ENCODE assay signal across 14 mouse cellular contexts in the genomic region with DNA sequence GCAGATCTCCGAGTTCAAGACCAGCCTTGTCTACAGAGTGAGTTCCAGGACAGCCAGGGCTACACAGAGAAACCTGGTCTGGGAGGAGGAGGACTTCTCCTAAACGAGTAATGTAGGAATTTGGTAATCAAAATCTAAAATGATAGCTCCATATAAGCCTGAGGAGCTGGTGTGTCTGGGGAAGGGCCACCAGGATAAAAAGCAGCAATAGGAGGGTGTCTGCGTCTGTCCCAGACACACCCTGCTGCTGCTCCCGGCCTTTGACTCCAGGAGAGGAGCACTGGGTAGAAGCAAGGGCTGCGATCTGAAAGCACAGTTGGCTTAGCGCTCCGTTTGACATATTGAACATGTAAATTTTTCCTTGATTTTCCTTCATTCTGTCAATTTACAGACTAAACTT. TPM values are rescaled to one million over a fixed set of nuclear protein-coding genes. Genes with fewer than 3 reads are reported as not detected.
DNase-seq lines count a peak whose midpoint lies in the region; ATAC-seq and TF ChIP-seq lines count a peak whose summit lies in the region.
"Had no signal": no experiment of that assay in that cellular context is flagged by ENCODE, and none has a peak within 500 bp of the region (broad histone marks: within the 10 kb centered on the region; RNA-seq: fewer than 3 reads in every experiment).

No protein-coding gene starts in this region.

- no peak overlapping the region for H3K9ac ChIP-seq in hindbrain, embryonic 13.5 days
- H3K9ac ChIP-seq in hindbrain, embryonic 14.5 days, result no peak overlapping the region
- H3K9ac ChIP-seq in lung, embryonic 14.5 days, result no peak overlapping the region
- no peak overlapping the region for H3K9ac ChIP-seq in intestine, embryonic 15.5 days
- H3K9ac ChIP-seq: embryonic facial prominence, embryonic 13.5 days had no signal

- 85% methylated on average over 7 of the region's 7 CpGs for WGBS in hindbrain, embryonic 13.5 days
- WGBS in hindbrain, embryonic 14.5 days, result 84% methylated on average over 7 of the region's 7 CpGs
- WGBS in lung, embryonic 14.5 days, result 66% methylated on average over 7 of the region's 7 CpGs
- 51% methylated on average over 7 of the region's 7 CpGs for WGBS in intestine, embryonic 15.5 days
- WGBS in macrophage (ENCODE audit: missing documents), result 76% methylated on average over 7 of the region's 7 CpGs

- H3K9me3 ChIP-seq in hindbrain, embryonic 13.5 days, result no peaks in the 10 kb centered on the region
- H3K9me3 ChIP-seq in hindbrain, embryonic 14.5 days (ENCODE audit: control insufficient read depth, low read length), result no peaks in the 10 kb centered on the region
- H3K9me3 ChIP-seq in lung, embryonic 14.5 days (ENCODE audit: low read depth, low read length), result no peaks in the 10 kb centered on the region
- H3K9me3 ChIP-seq in intestine, embryonic 15.5 days, result no peaks in the 10 kb centered on the region
- H3K9me3 ChIP-seq: embryonic facial prominence, embryonic 13.5 days had no signal

- H3K27ac ChIP-seq in hindbrain, embryonic 13.5 days, result 0 out of 2 replicates have a peak overlapping the region, but pooled peaks have one; percentile 85
- H3K27ac ChIP-seq in hindbrain, embryonic 14.5 days, result no peak overlapping the region
- 0 out of 2 replicates have a peak overlapping the region, but pooled peaks have one; percentile 20 for H3K27ac ChIP-seq in lung, embryonic 14.5 days (ENCODE audit: low read depth)
- peak overlapping the region; percentile 49; the same call in 1 of the 2 replicates for H3K27ac ChIP-seq in intestine, embryonic 15.5 days
- peak overlapping the region; percentile 100 for H3K27ac ChIP-seq in macrophage
- H3K27ac ChIP-seq: embryonic facial prominence, embryonic 13.5 days had no signal

- H3K36me3 ChIP-seq in hindbrain, embryonic 13.5 days, result peaks cover 7% of the 10 kb centered on the region
- 0 out of 2 replicates have a peak, but pooled peaks cover 10% of the 10 kb centered on the region for H3K36me3 ChIP-seq in hindbrain, embryonic 14.5 days (replicated peaks; ENCODE audit: control insufficient read depth, insufficient read depth)
- H3K36me3 ChIP-seq in lung, embryonic 14.5 days (ENCODE audit: insufficient read depth), result peaks cover 34% of the 10 kb centered on the region
- H3K36me3 ChIP-seq in intestine, embryonic 15.5 days, result peaks cover 17% of the 10 kb centered on the region
- H3K36me3 ChIP-seq in macrophage (ENCODE audit: inconsistent target), result peaks cover 35% of the 10 kb centered on the region; the same call in 1 of the 2 replicates

- no peak for TF ChIP-seq CTCF in lung, embryonic 14.5 days (IDR thresholded peaks at IDR 0.05; ENCODE audit: low read depth)

- peaks cover 95% of the 10 kb centered on the region for H3K79me2 ChIP-seq in macrophage (ENCODE audit: inconsistent target)

- no peak for ATAC-seq in hindbrain, embryonic 13.5 days (ENCODE audit: low FRiP score)
- no peak for ATAC-seq in hindbrain, embryonic 14.5 days (ENCODE audit: low FRiP score)
- ATAC-seq in lung, embryonic 14.5 days (ENCODE audit: insufficient read depth), result no peak
- peak; percentile 75 for ATAC-seq in intestine, embryonic 15.5 days

- H3K4me3 ChIP-seq in hindbrain, embryonic 13.5 days, result no peak overlapping the region
- no peak overlapping the region for H3K4me3 ChIP-seq in hindbrain, embryonic 14.5 days (replicated peaks; ENCODE audit: low read length)
- no peak overlapping the region for H3K4me3 ChIP-seq in lung, embryonic 14.5 days (ENCODE audit: low read depth, low read length)
- H3K4me3 ChIP-seq in intestine, embryonic 15.5 days (replicated peaks), result no peak overlapping the region
- no peak overlapping the region for H3K4me3 ChIP-seq in macrophage (ENCODE audit: inconsistent target)
- H3K4me3 ChIP-seq: embryonic facial prominence, embryonic 13.5 days had no signal

- no peaks in the 10 kb centered on the region for H3K27me3 ChIP-seq in hindbrain, embryonic 13.5 days
- no peaks in the 10 kb centered on the region for H3K27me3 ChIP-seq in hindbrain, embryonic 14.5 days (ENCODE audit: control insufficient read depth, insufficient read depth, low read length)
- no peaks in the 10 kb centered on the region for H3K27me3 ChIP-seq in lung, embryonic 14.5 days (ENCODE audit: insufficient read depth, low read length)
- no peaks in the 10 kb centered on the region for H3K27me3 ChIP-seq in intestine, embryonic 15.5 days (replicated peaks)
- H3K27me3 ChIP-seq: embryonic facial prominence, embryonic 13.5 days had no signal

- DNase-seq in hindbrain, embryonic 14.5 days (ENCODE audit: low spot score), result no peak
- no peak for DNase-seq in lung, embryonic 14.5 days
- DNase-seq in lung, postnatal 36 days, result no peak
- no peak for DNase-seq in cerebellum, adult 9-11 months
- DNase-seq: cerebellum, postnatal 14 days; heart, adult 11 months; kidney, postnatal 4 days; spleen, adult 18-20 months; thymus, postnatal 4 days had no signal

- peaks cover 42% of the 10 kb centered on the region for H3K4me1 ChIP-seq in hindbrain, embryonic 13.5 days (replicated peaks)
- H3K4me1 ChIP-seq in hindbrain, embryonic 14.5 days (replicated peaks; ENCODE audit: control insufficient read depth, insufficient read depth, low read length), result peaks cover 22% of the 10 kb centered on the region
- peaks cover 6% of the 10 kb centered on the region for H3K4me1 ChIP-seq in lung, embryonic 14.5 days (ENCODE audit: insufficient read depth)
- peaks cover 41% of the 10 kb centered on the region for H3K4me1 ChIP-seq in intestine, embryonic 15.5 days (replicated peaks)

- H3K4me2 ChIP-seq in hindbrain, embryonic 13.5 days, result no peak overlapping the region
- no peak overlapping the region for H3K4me2 ChIP-seq in hindbrain, embryonic 14.5 days (replicated peaks)
- H3K4me2 ChIP-seq in lung, embryonic 14.5 days, result no peak overlapping the region
- no peak overlapping the region; the same call in 1 of the 2 replicates for H3K4me2 ChIP-seq in intestine, embryonic 15.5 days (replicated peaks)
- H3K4me2 ChIP-seq: embryonic facial prominence, embryonic 13.5 days had no signal

RNA-seq across cellular contexts. Expression of a gene that starts 36.7 kb away (rescaled TPM):
- polyA plus RNA-seq in hindbrain, embryonic 13.5 days (2015; fragmentation: Nextera tagmentation; extraction: Ambion mirVana), result 0.78 and 2.5 TPM in 2 replicates
- polyA plus RNA-seq in hindbrain, embryonic 14.5 days (2014; fragmentation: Nextera tagmentation; extraction: Ambion mirVana), result 2.2 TPM in 2 replicates
- 5.0 and 7.4 TPM in 2 replicates for polyA plus RNA-seq in lung, embryonic 14.5 days (2014; fragmentation: Nextera tagmentation; extraction: Ambion mirVana)
- polyA plus RNA-seq in intestine, embryonic 15.5 days (2015; fragmentation: Nextera tagmentation; extraction: Ambion mirVana), result 2.7 and 2.8 TPM in 2 replicates
- total RNA-seq in macrophage (2018; cell fraction: chromatin; rRNA removed), result not detected
- total RNA-seq in macrophage (2018; cell fraction: cytosol; rRNA removed), result not detected
- 1 to 10 TPM in 1 of 26 experiments, under 1 TPM in 2, not detected in 23; 0.85 to 3.4 (median 0.88) TPM for total RNA-seq in macrophage (2018; cell fraction: nucleus; rRNA removed)
- not detected in 3 replicates for polyA plus RNA-seq in macrophage (2018)
- total RNA-seq: megakaryocyte, adult 5-6 weeks had no signal

RNA-seq across cellular contexts. Expression of a gene that starts 37.1 kb away (rescaled TPM):
- polyA plus RNA-seq in hindbrain, embryonic 13.5 days (2015; fragmentation: Nextera tagmentation; extraction: Ambion mirVana), result 0.52 and 1.4 TPM in 2 replicates
- polyA plus RNA-seq in hindbrain, embryonic 14.5 days (2014; fragmentation: Nextera tagmentation; extraction: Ambion mirVana), result 1.5 and 2.3 TPM in 2 replicates
- 0.18 TPM in 1 of 2 replicates, not detected in the other for polyA plus RNA-seq in lung, embryonic 14.5 days (2014; fragmentation: Nextera tagmentation; extraction: Ambion mirVana)
- polyA plus RNA-seq in intestine, embryonic 15.5 days (2015; fragmentation: Nextera tagmentation; extraction: Ambion mirVana), result 0.06 and 0.14 TPM in 2 replicates
- total RNA-seq in macrophage (2018; cell fraction: chromatin; rRNA removed), result not detected
- total RNA-seq in macrophage (2018; cell fraction: cytosol; rRNA removed), result under 1 TPM in 1 of 26 experiments, not detected in 25; 0.07 TPM
- under 1 TPM in 1 of 26 experiments, not detected in 25; 0.59 TPM for total RNA-seq in macrophage (2018; cell fraction: nucleus; rRNA removed)
- not detected in 3 replicates for polyA plus RNA-seq in macrophage (2018)
- total RNA-seq: megakaryocyte, adult 5-6 weeks had no signal

RNA-seq across cellular contexts. Expression of a gene that starts 45.0 kb away (rescaled TPM):
- polyA plus RNA-seq in hindbrain, embryonic 13.5 days (2015; fragmentation: Nextera tagmentation; extraction: Ambion mirVana), result 33.3 and 35.4 TPM in 2 replicates
- polyA plus RNA-seq in hindbrain, embryonic 14.5 days (2014; fragmentation: Nextera tagmentation; extraction: Ambion mirVana), result 21.0 and 23.9 TPM in 2 replicates
- polyA plus RNA-seq in lung, embryonic 14.5 days (2014; fragmentation: Nextera tagmentation; extraction: Ambion mirVana), result 96.3 and 101 TPM in 2 replicates
- polyA plus RNA-seq in intestine, embryonic 15.5 days (2015; fragmentation: Nextera tagmentation; extraction: Ambion mirVana), result 92.5 and 115 TPM in 2 replicates
- total RNA-seq in macrophage (2018; cell fraction: chromatin; rRNA removed), result 100 to 1,000 TPM in 21 of 26 experiments, 10 to 100 TPM in 5; 72.9 to 153 (median 117) TPM
- total RNA-seq in macrophage (2018; cell fraction: cytosol; rRNA removed), result 100 to 1,000 TPM; 107 to 139 (median 117) TPM
- total RNA-seq in macrophage (2018; cell fraction: nucleus; rRNA removed), result 100 to 1,000 TPM in 13 of 26 experiments, 10 to 100 TPM in 13; 73.3 to 148 (median 98.6) TPM
- 68.1 to 117 TPM (median 91.5 TPM) in 3 replicates for polyA plus RNA-seq in macrophage (2018)
